Comparison of ENCODE assay signal across 18 mouse cellular contexts in the genomic region with DNA sequence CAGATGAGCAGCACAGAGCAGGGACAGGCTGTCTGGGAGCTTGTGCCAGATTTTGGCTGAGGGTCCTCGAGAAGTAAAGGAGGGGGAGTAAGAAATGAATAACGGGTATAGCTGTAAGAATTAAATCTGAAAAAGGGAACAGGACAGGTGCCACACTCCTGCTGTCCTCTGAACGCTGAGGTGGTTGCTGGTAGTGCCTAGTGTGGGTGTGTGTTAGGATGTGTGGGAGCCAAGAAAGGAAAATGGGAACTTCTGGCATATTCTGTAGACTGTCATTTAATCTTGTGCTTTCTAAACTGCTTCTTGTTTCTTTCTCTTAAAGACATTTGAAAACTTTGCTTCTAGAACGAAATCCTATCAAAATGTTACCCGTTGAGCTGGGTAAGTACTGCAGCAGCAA. TPM values are rescaled to one million over a fixed set of nuclear protein-coding genes. Genes with fewer than 3 reads are reported as not detected.
A peak's percentile ranks its signal among the peaks of the same experiment; 100 is the strongest.
DNase-seq lines count a peak whose midpoint lies in the region.
"Had no signal": no experiment of that assay in that cellular context is flagged by ENCODE, and none has a peak within 500 bp of the region (broad histone marks: within the 10 kb centered on the region; RNA-seq: fewer than 3 reads in every experiment).

No protein-coding gene starts in this region.

- 66% methylated on average over 5 of the region's 5 CpGs for WGBS in heart, embryonic 10.5 days
- WGBS in macrophage (ENCODE audit: missing documents): 86% methylated on average over 3 of the region's 5 CpGs

- H3K27ac ChIP-seq in heart, embryonic 10.5 days: no peak overlapping the region
- H3K27ac ChIP-seq in macrophage: peak overlapping the region; percentile 95
- H3K27ac ChIP-seq: embryonic facial prominence, embryonic 13.5 days; forebrain, embryonic 12.5 days; heart, adult 2 months; hindbrain, embryonic 15.5 days had no signal

- no peak overlapping the region for H3K4me3 ChIP-seq in heart, embryonic 10.5 days
- no peak overlapping the region for H3K4me3 ChIP-seq in macrophage (ENCODE audit: inconsistent target)
- H3K4me3 ChIP-seq: embryonic facial prominence, embryonic 13.5 days; forebrain, embryonic 12.5 days; heart, adult 2 months; heart, embryonic 12.5 days; hindbrain, embryonic 15.5 days had no signal

- intact Hi-C loops in heart, postnatal 25 days (cut with DNase I): no loop called here

- DNase-seq in heart, embryonic 10.5 days (ENCODE audit: low spot score): peak; percentile 42
- DNase-seq in heart, postnatal 25 days (ENCODE audit: low spot score): no peak
- DNase-seq in testis, postnatal 10 days (ENCODE audit: low spot score): peak; percentile 33
- DNase-seq in testis, postnatal 14 days (ENCODE audit: low spot score): no peak
- no peak for DNase-seq in thymus, postnatal 10 days (ENCODE audit: low spot score in 2 of 2)
- no peak for DNase-seq in thymus, postnatal 25 days
- DNase-seq: adrenal gland, postnatal 25 days; cerebellum, adult 11 months; cerebellum, adult 9-11 months; cerebellum, postnatal 36 days; gastrocnemius, postnatal 10 days; heart, postnatal 36 days had no signal

- H3K4me1 ChIP-seq in heart, embryonic 10.5 days: peaks cover 36% of the 10 kb centered on the region
- H3K4me1 ChIP-seq: hindbrain, embryonic 15.5 days had no signal

- no peaks in the 10 kb centered on the region for H3K79me2 ChIP-seq in macrophage (ENCODE audit: inconsistent target)

- H3K27me3 ChIP-seq in heart, embryonic 10.5 days (ENCODE audit: insufficient read depth, poor library complexity, severe bottlenecking): no peaks in the 10 kb centered on the region
- H3K27me3 ChIP-seq: embryonic facial prominence, embryonic 13.5 days; forebrain, embryonic 12.5 days; heart, embryonic 12.5 days; hindbrain, embryonic 15.5 days had no signal

- no peaks in the 10 kb centered on the region for H3K36me3 ChIP-seq in heart, embryonic 10.5 days
- H3K36me3 ChIP-seq in macrophage (ENCODE audit: inconsistent target): no peaks in the 10 kb centered on the region
- H3K36me3 ChIP-seq: embryonic facial prominence, embryonic 13.5 days; forebrain, embryonic 12.5 days; heart, embryonic 12.5 days; hindbrain, embryonic 15.5 days had no signal

- no peaks in the 10 kb centered on the region for H3K9me3 ChIP-seq in heart, embryonic 10.5 days
- H3K9me3 ChIP-seq: embryonic facial prominence, embryonic 13.5 days; forebrain, embryonic 12.5 days; heart, embryonic 12.5 days; hindbrain, embryonic 15.5 days had no signal

RNA-seq across cellular contexts. Expression of gene Stk32c, which starts 8.0 kb away (rescaled TPM):
- not detected in 2 replicates for polyA plus RNA-seq in heart, embryonic 10.5 days (2016; fragmentation: Nextera tagmentation; extraction: Ambion mirVana)
- under 1 TPM; 0.73 to 0.99 TPM for total RNA-seq in heart, postnatal 25 days (2021)
- total RNA-seq in macrophage (2018; cell fraction: chromatin; rRNA removed): 1 to 10 TPM in 7 of 26 experiments, under 1 TPM in 16, not detected in 3; 0.31 to 2.4 (median 0.62) TPM
- under 1 TPM in 24 of 26 experiments, not detected in 2; 0.07 to 0.26 (median 0.15) TPM for total RNA-seq in macrophage (2018; cell fraction: cytosol; rRNA removed)
- 1 to 10 TPM in 2 of 26 experiments, under 1 TPM in 12, not detected in 12; 0.23 to 1.5 (median 0.38) TPM for total RNA-seq in macrophage (2018; cell fraction: nucleus; rRNA removed)
- 0.17 to 0.21 TPM (median 0.19 TPM) in 3 replicates for polyA plus RNA-seq in macrophage (2018)
- polyA plus RNA-seq: heart, embryonic 12.5 days had no signal

RNA-seq across cellular contexts. Expression of gene Lrrc27, which starts 8.3 kb away (rescaled TPM):
- polyA plus RNA-seq in heart, embryonic 10.5 days (2016; fragmentation: Nextera tagmentation; extraction: Ambion mirVana): 4.5 TPM in 2 replicates
- total RNA-seq in heart, postnatal 25 days (2021): 10 to 100 TPM; 19.1 to 20.0 TPM
- 10 to 100 TPM in 25 of 26 experiments, 1 to 10 TPM in 1; 6.5 to 82.5 (median 31.4) TPM for total RNA-seq in macrophage (2018; cell fraction: chromatin; rRNA removed)
- total RNA-seq in macrophage (2018; cell fraction: cytosol; rRNA removed): 10 to 100 TPM; 20.5 to 77.7 (median 44.0) TPM
- 100 to 1,000 TPM in 2 of 26 experiments, 10 to 100 TPM in 23, 1 to 10 TPM in 1; 7.1 to 116 (median 41.1) TPM for total RNA-seq in macrophage (2018; cell fraction: nucleus; rRNA removed)
- 73.4 to 159 TPM (median 94.3 TPM) in 3 replicates for polyA plus RNA-seq in macrophage (2018)

RNA-seq across cellular contexts. Expression of gene Pwwp2b, which starts 27.2 kb away (rescaled TPM):
- polyA plus RNA-seq in heart, embryonic 10.5 days (2016; fragmentation: Nextera tagmentation; extraction: Ambion mirVana): 10.5 and 11.1 TPM in 2 replicates
- total RNA-seq in heart, postnatal 25 days (2021): 1 to 10 TPM; 8.7 to 9.7 TPM
- total RNA-seq in macrophage (2018; cell fraction: chromatin; rRNA removed): 100 to 1,000 TPM in 1 of 26 experiments, 10 to 100 TPM in 25; 20.0 to 106 (median 39.1) TPM
- 10 to 100 TPM; 12.0 to 39.3 (median 24.7) TPM for total RNA-seq in macrophage (2018; cell fraction: cytosol; rRNA removed)
- 10 to 100 TPM; 13.7 to 86.6 (median 34.0) TPM for total RNA-seq in macrophage (2018; cell fraction: nucleus; rRNA removed)
- polyA plus RNA-seq in macrophage (2018): 25.2 to 32.3 TPM (median 28.0 TPM) in 3 replicates

Comparison
In these comparisons a context has a peak if more than half of its experiments do, and no peak if none do; other contexts are left out.
1. DNase-seq: peak in heart, embryonic 10.5 days (single experiment) and testis, postnatal 10 days (single experiment); none in heart, postnatal 25 days (single experiment), testis, postnatal 14 days (single experiment), thymus, postnatal 10 days (0 of 2) and thymus, postnatal 25 days (single experiment).
2. RNA of gene Lrrc27, which starts 8.3 kb away (polyA plus RNA-seq): 73.4 to 159 TPM in macrophage; 4.5 TPM in heart, embryonic 10.5 days; every median in the first group is over 10 times any median in the second.